Mouse (Mus musculus) bone marrow, adult 2 months (tissue): ENCODE results near the gene Pard3.

Experiments used
- CTCF ChIP-seq: fragments of 200-500 bp; IDR thresholded peaks from 2 replicates; pipeline ENCODE4 v1.5.1; 2011; ENCODE audit warnings: low read length, control low read depth; ENCODE audit not compliant: control insufficient read depth, insufficient read depth
- POLR2A ChIP-seq: fragments of 200-500 bp; IDR thresholded peaks from 2 replicates; pipeline ENCODE4 v1.6.1; 2011; ENCODE audit warnings: low read depth, mild to moderate bottlenecking, control low read depth, low read length, borderline replicate concordance; ENCODE audit not compliant: control insufficient read depth

GRCm38 (mm10) chr8:127182065-127182464 is 118.4 kb downstream of the Pard3 start:
- no peak for TF ChIP-seq CTCF
- no peak for TF ChIP-seq POLR2A
